Mouse (Mus musculus): Measurements from ENCODE around the gene Pax7. TPM values are rescaled to one million over a fixed set of nuclear protein-coding genes. Genes with fewer than 3 reads are reported as not detected.

Pax7 gene
- polyA plus RNA-seq, 1 experiment from 2014 or later: 0.08 TPM

- 76% methylated on average over 4 of the region's 4 CpGs for WGBS
- H3K27ac ChIP-seq (replicated peaks): no peak overlapping the region
- H3K27me3 ChIP-seq: no peaks in the 10 kb centered on the region
- H3K9me3 ChIP-seq: no peaks in the 10 kb centered on the region
- H3K4me3 ChIP-seq: no peak overlapping the region
- H3K9ac ChIP-seq (replicated peaks): no peak overlapping the region
- H3K36me3 ChIP-seq: no peaks in the 10 kb centered on the region
- H3K4me2 ChIP-seq (replicated peaks): no peak overlapping the region
- ATAC-seq (replicated peaks): no peak
- peaks cover 6% of the 10 kb centered on the region; the same call in 1 of the 2 replicates for H3K4me1 ChIP-seq
Measured at GRCm38 (mm10) chr4:139724296-139724695, 109.0 kb downstream of the Pax7 start.

- WGBS: 84% methylated on average over 5 of the region's 5 CpGs
- Histone ChIP-seq H3K27ac (replicated peaks) (no peak overlapping the region), H3K9ac (replicated peaks) (no peak overlapping the region), H3K4me3 (no peak overlapping the region), H3K4me1 (no peaks in the 10 kb centered on the region), H3K27me3 (no peaks in the 10 kb centered on the region), H3K9me3 (no peaks in the 10 kb centered on the region), H3K36me3 (no peaks in the 10 kb centered on the region), H3K4me2 (replicated peaks) (no peak overlapping the region)
- no peak for ATAC-seq (replicated peaks)
Measured at GRCm38 (mm10) chr4:139718978-139719377, 114.3 kb downstream of the Pax7 start.

- no peaks in the 10 kb centered on the region for H3K36me3 ChIP-seq
- no peak overlapping the region for H3K4me2 ChIP-seq (replicated peaks)
- H3K4me1 ChIP-seq: no peaks in the 10 kb centered on the region
- no peak overlapping the region for H3K27ac ChIP-seq (replicated peaks)
- no peak overlapping the region for H3K9ac ChIP-seq (replicated peaks)
- ATAC-seq (replicated peaks): no peak
- H3K9me3 ChIP-seq: no peaks in the 10 kb centered on the region
- WGBS: 81% methylated on average over 10 of the region's 10 CpGs
- H3K4me3 ChIP-seq: no peak overlapping the region
- H3K27me3 ChIP-seq: no peaks in the 10 kb centered on the region
Measured at GRCm38 (mm10) chr4:139716477-139717169, 116.7 kb downstream of the Pax7 start.

GRCm38 (mm10) chr4:139715241-139715932, 117.9 kb downstream of the Pax7 start:
- H3K4me2 ChIP-seq (replicated peaks): no peak overlapping the region
- no peak for ATAC-seq (replicated peaks)
- H3K27ac ChIP-seq (replicated peaks): no peak overlapping the region
- H3K4me1 ChIP-seq: peaks cover 7% of the 10 kb centered on the region; the same call in 1 of the 2 replicates
- no peak overlapping the region for H3K9ac ChIP-seq (replicated peaks)
- H3K27me3 ChIP-seq: no peaks in the 10 kb centered on the region
- H3K4me3 ChIP-seq: no peak overlapping the region
- no peaks in the 10 kb centered on the region for H3K36me3 ChIP-seq
- WGBS: 35% methylated on average over 13 of the region's 13 CpGs
- H3K9me3 ChIP-seq: no peaks in the 10 kb centered on the region

GRCm38 (mm10) chr4:139710467-139711334, 122.6 kb downstream of the Pax7 start:
- H3K27me3 ChIP-seq: no peaks in the 10 kb centered on the region
- no peak overlapping the region for H3K9ac ChIP-seq (replicated peaks)
- no peak for ATAC-seq (replicated peaks)
- peaks cover 7% of the 10 kb centered on the region; the same call in 1 of the 2 replicates for H3K4me1 ChIP-seq
- no peaks in the 10 kb centered on the region for H3K9me3 ChIP-seq
- WGBS: 30% methylated on average over 25 of the region's 25 CpGs
- no peaks in the 10 kb centered on the region for H3K36me3 ChIP-seq
- no peak overlapping the region for H3K27ac ChIP-seq (replicated peaks)
- no peak overlapping the region for H3K4me2 ChIP-seq (replicated peaks)
- H3K4me3 ChIP-seq: no peak overlapping the region

- H3K4me3 ChIP-seq: no peak overlapping the region
- H3K9ac ChIP-seq (replicated peaks): no peak overlapping the region
- H3K4me1 ChIP-seq: peaks cover 6% of the 10 kb centered on the region; the same call in 1 of the 2 replicates
- no peak for ATAC-seq (replicated peaks)
- no peak overlapping the region for H3K4me2 ChIP-seq (replicated peaks)
- no peak overlapping the region for H3K27ac ChIP-seq (replicated peaks)
- H3K36me3 ChIP-seq: no peaks in the 10 kb centered on the region
- no peaks in the 10 kb centered on the region for H3K9me3 ChIP-seq
- no peaks in the 10 kb centered on the region for H3K27me3 ChIP-seq
- WGBS: 80% methylated on average over 5 of the region's 5 CpGs
Measured at GRCm38 (mm10) chr4:139705986-139706385, 127.3 kb downstream of the Pax7 start.

- no peak overlapping the region for H3K4me3 ChIP-seq
- no peaks in the 10 kb centered on the region for H3K36me3 ChIP-seq
- H3K9me3 ChIP-seq: no peaks in the 10 kb centered on the region
- H3K27ac ChIP-seq (replicated peaks): no peak overlapping the region
- H3K4me1 ChIP-seq: no peaks in the 10 kb centered on the region
- no peaks in the 10 kb centered on the region for H3K27me3 ChIP-seq
- ATAC-seq (replicated peaks): no peak
- no peak overlapping the region for H3K4me2 ChIP-seq (replicated peaks)
- no peak overlapping the region for H3K9ac ChIP-seq (replicated peaks)
- 80% methylated on average over 11 of the region's 11 CpGs for WGBS
Measured at GRCm38 (mm10) chr4:139703468-139703867, 129.9 kb downstream of the Pax7 start.

DNA sequence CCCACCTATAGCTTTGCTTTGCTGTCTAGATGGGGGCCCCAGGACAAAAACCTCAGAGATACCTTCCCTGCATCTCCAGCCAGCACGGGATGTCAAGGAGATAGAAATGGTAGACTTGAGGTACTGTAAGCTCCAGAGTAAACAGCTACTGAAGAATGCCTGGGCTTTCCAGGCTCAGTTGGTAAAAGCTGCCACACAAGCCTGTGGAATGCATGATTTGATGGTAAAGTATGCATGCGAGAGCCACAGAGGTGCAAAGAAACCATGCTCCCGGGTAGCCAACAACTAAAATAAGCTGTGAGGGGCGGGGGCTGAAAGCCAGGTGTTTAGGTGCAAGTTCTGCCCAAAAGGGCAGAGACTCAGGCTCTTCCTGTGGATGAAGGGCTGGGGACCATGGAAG, 130.4 kb downstream of the Pax7 start:
- no peak overlapping the region for H3K9ac ChIP-seq (replicated peaks)
- H3K4me3 ChIP-seq: no peak overlapping the region
- no peak overlapping the region for H3K27ac ChIP-seq (replicated peaks)
- no peaks in the 10 kb centered on the region for H3K4me1 ChIP-seq
- H3K36me3 ChIP-seq: no peaks in the 10 kb centered on the region
- no peaks in the 10 kb centered on the region for H3K27me3 ChIP-seq
- H3K4me2 ChIP-seq (replicated peaks): no peak overlapping the region
- no peaks in the 10 kb centered on the region for H3K9me3 ChIP-seq
- no peak for ATAC-seq (replicated peaks)
- 73% methylated on average over 4 of the region's 4 CpGs for WGBS

GRCm38 (mm10) chr4:139698602-139699001, 134.7 kb downstream of the Pax7 start:
- Histone ChIP-seq H3K27me3 (no peaks in the 10 kb centered on the region), H3K27ac (replicated peaks) (no peak overlapping the region), H3K9ac (replicated peaks) (no peak overlapping the region), H3K4me3 (no peak overlapping the region), H3K4me2 (replicated peaks) (no peak overlapping the region), H3K36me3 (no peaks in the 10 kb centered on the region), H3K4me1 (no peaks in the 10 kb centered on the region), H3K9me3 (no peaks in the 10 kb centered on the region)
- 68% methylated on average over 8 of the region's 8 CpGs for WGBS
- no peak for ATAC-seq (replicated peaks)

GRCm38 (mm10) chr4:139697755-139698154, 135.6 kb downstream of the Pax7 start:
- WGBS: 5% methylated on average over 9 of the region's 9 CpGs
- Histone ChIP-seq H3K36me3 (no peaks in the 10 kb centered on the region), H3K9me3 (no peaks in the 10 kb centered on the region), H3K4me2 (replicated peaks) (no peak overlapping the region), H3K9ac (replicated peaks) (no peak overlapping the region), H3K27me3 (no peaks in the 10 kb centered on the region), H3K4me3 (no peak overlapping the region), H3K27ac (replicated peaks) (no peak overlapping the region), H3K4me1 (no peaks in the 10 kb centered on the region)
- no peak for ATAC-seq (replicated peaks)

DNA sequence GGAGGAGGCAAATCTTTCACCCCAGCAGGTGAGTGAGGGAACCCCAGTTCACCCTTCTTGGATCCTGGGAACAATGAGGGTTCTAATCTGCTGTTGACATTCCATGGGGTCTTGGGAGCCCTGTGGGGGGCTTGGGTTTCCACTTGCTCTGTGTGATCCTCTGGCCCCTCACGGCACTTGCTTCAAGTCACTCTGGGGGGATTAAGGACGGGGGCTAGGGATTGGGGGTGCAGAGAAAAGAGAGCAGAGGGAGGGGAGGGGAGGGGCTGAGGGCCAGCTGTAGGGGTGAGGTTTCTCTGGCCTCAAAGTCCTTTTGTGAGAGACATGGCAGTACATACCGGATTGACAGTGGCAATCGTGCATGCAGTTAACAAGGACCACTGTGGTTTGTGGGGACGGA, 140.0 kb downstream of the Pax7 start:
- Histone ChIP-seq H3K27ac (replicated peaks) (no peak overlapping the region), H3K4me3 (no peak overlapping the region), H3K4me1 (peaks cover 5% of the 10 kb centered on the region), H3K36me3 (no peaks in the 10 kb centered on the region), H3K27me3 (no peaks in the 10 kb centered on the region), H3K9ac (replicated peaks) (no peak overlapping the region), H3K9me3 (no peaks in the 10 kb centered on the region), H3K4me2 (replicated peaks) (no peak overlapping the region)
- 21% methylated on average over 5 of the region's 5 CpGs for WGBS
- no peak for ATAC-seq (replicated peaks)

GRCm38 (mm10) chr4:139689627-139690269, 143.6 kb downstream of the Pax7 start:
- Histone ChIP-seq H3K4me3 (no peak overlapping the region), H3K9me3 (no peaks in the 10 kb centered on the region), H3K4me2 (replicated peaks) (no peak overlapping the region), H3K27me3 (no peaks in the 10 kb centered on the region), H3K4me1 (peaks cover 5% of the 10 kb centered on the region), H3K27ac (replicated peaks) (no peak overlapping the region), H3K9ac (replicated peaks) (no peak overlapping the region), H3K36me3 (no peaks in the 10 kb centered on the region)
- ATAC-seq (replicated peaks): no peak
- WGBS: 28% methylated on average over 7 of the region's 7 CpGs
